ENCODE assay signal across 15 mouse cellular contexts in genomic region chr2:103599296-103599695, GRCm38 (mm10). TPM values are rescaled to one million over a fixed set of nuclear protein-coding genes. Genes with fewer than 3 reads are reported as not detected.
DNase-seq lines count a peak whose midpoint lies in the region; ATAC-seq and TF ChIP-seq lines count a peak whose summit lies in the region.
"Had no signal": no experiment of that assay in that cellular context is flagged by ENCODE, and none has a peak within 500 bp of the region (broad histone marks: within the 10 kb centered on the region; RNA-seq: fewer than 3 reads in every experiment).

No protein-coding gene starts in this region.

- H3K79me2 ChIP-seq in liver, adult 2 months (ENCODE audit: control insufficient read depth, insufficient read depth, low read length), result peaks cover 44% of the 10 kb centered on the region

- no peak for DNase-seq in embryonic facial prominence, embryonic 10.5 days (ENCODE audit: low spot score)
- no peak for DNase-seq in heart, postnatal 4 days
- peak; percentile 52 for DNase-seq in liver, adult 2 months (ENCODE audit: extremely low read depth, low read depth, low spot score)
- no peak for DNase-seq in liver, embryonic 11.5 days (ENCODE audit: low spot score)
- DNase-seq in limb, embryonic 10.5 days (ENCODE audit: low spot score), result no peak
- DNase-seq in urinary bladder, postnatal 10 days (ENCODE audit: low spot score), result no peak
- DNase-seq: cerebellum, adult 18-20 months; lung, postnatal 36 days; spleen, adult 18-20 months had no signal

- H3K27me3 ChIP-seq in embryonic facial prominence, embryonic 13.5 days, result no peaks in the 10 kb centered on the region
- no peaks in the 10 kb centered on the region for H3K27me3 ChIP-seq in embryonic facial prominence, embryonic 10.5 days (replicated peaks; ENCODE audit: low read depth, poor library complexity, severe bottlenecking)
- no peaks in the 10 kb centered on the region for H3K27me3 ChIP-seq in heart, embryonic 16.5 days (ENCODE audit: control insufficient read depth, insufficient read depth, low read length)
- no peaks in the 10 kb centered on the region for H3K27me3 ChIP-seq in liver, adult 2 months (ENCODE audit: control insufficient read depth, insufficient read depth, low read length)
- no peaks in the 10 kb centered on the region for H3K27me3 ChIP-seq in liver, embryonic 11.5 days (replicated peaks; ENCODE audit: control insufficient read depth, insufficient read depth, low read length)
- H3K27me3 ChIP-seq in limb, embryonic 10.5 days (ENCODE audit: low read depth, poor library complexity, severe bottlenecking), result no peaks in the 10 kb centered on the region
- H3K27me3 ChIP-seq: forebrain, embryonic 12.5 days; stomach, embryonic 15.5 days had no signal

- no peak overlapping the region for H3K9ac ChIP-seq in embryonic facial prominence, embryonic 13.5 days
- H3K9ac ChIP-seq in heart, embryonic 16.5 days (ENCODE audit: low read length), result no peak overlapping the region; the same call in 1 of the 2 replicates
- no peak overlapping the region for H3K9ac ChIP-seq in liver, adult 2 months (ENCODE audit: low read depth, low read length)
- no peak overlapping the region for H3K9ac ChIP-seq in liver, embryonic 11.5 days (ENCODE audit: low read depth, low read length)
- H3K9ac ChIP-seq: liver, embryonic 14.5 days; stomach, embryonic 15.5 days had no signal

- peak overlapping the region; percentile 87; the same call in 1 of the 2 replicates for H3K27ac ChIP-seq in embryonic facial prominence, embryonic 13.5 days
- H3K27ac ChIP-seq in embryonic facial prominence, embryonic 10.5 days (replicated peaks), result no peak overlapping the region
- peak overlapping the region; percentile 76 for H3K27ac ChIP-seq in heart, embryonic 16.5 days (ENCODE audit: low read length)
- peak overlapping the region; percentile 7; the same call in 1 of the 2 replicates for H3K27ac ChIP-seq in liver, adult 2 months (replicated peaks; ENCODE audit: insufficient read depth, low read depth, low read length)
- no peak overlapping the region for H3K27ac ChIP-seq in liver, embryonic 11.5 days (ENCODE audit: low read depth, low read length)
- H3K27ac ChIP-seq in limb, embryonic 10.5 days, result peak overlapping the region; percentile 33; the same call in 1 of the 2 replicates
- H3K27ac ChIP-seq: liver, embryonic 14.5 days; stomach, embryonic 15.5 days had no signal

- H3K36me3 ChIP-seq in embryonic facial prominence, embryonic 13.5 days, result no peaks in the 10 kb centered on the region
- H3K36me3 ChIP-seq in embryonic facial prominence, embryonic 10.5 days (replicated peaks), result no peaks in the 10 kb centered on the region
- H3K36me3 ChIP-seq in heart, embryonic 16.5 days (ENCODE audit: control insufficient read depth, insufficient read depth), result no peaks in the 10 kb centered on the region
- no peaks in the 10 kb centered on the region for H3K36me3 ChIP-seq in liver, adult 2 months (ENCODE audit: control insufficient read depth, insufficient read depth, low read length)
- no peaks in the 10 kb centered on the region for H3K36me3 ChIP-seq in liver, embryonic 11.5 days (ENCODE audit: control insufficient read depth, insufficient read depth, low read length)
- no peaks in the 10 kb centered on the region for H3K36me3 ChIP-seq in limb, embryonic 10.5 days
- H3K36me3 ChIP-seq: forebrain, embryonic 12.5 days; stomach, embryonic 15.5 days had no signal

- WGBS in embryonic facial prominence, embryonic 13.5 days, result 20% methylated on average over 1 of the region's 1 CpGs
- WGBS in embryonic facial prominence, embryonic 10.5 days, result 65% methylated on average over 1 of the region's 1 CpGs
- WGBS in heart, embryonic 16.5 days, result 80% methylated on average over 1 of the region's 1 CpGs
- WGBS in liver, adult 2 months, result 26% methylated on average over 1 of the region's 1 CpGs
- WGBS in liver, embryonic 11.5 days, result 83% methylated on average over 1 of the region's 1 CpGs
- WGBS in limb, embryonic 10.5 days, result 46% methylated on average over 1 of the region's 1 CpGs

- no peak for TF ChIP-seq CTCF in liver, adult 2 months (IDR thresholded peaks at IDR 0.05; ENCODE audit: low read depth, low read length)

- H3K4me1 ChIP-seq in embryonic facial prominence, embryonic 13.5 days, result peaks cover 88% of the 10 kb centered on the region
- H3K4me1 ChIP-seq in embryonic facial prominence, embryonic 10.5 days, result peaks cover 80% of the 10 kb centered on the region
- peaks cover 82% of the 10 kb centered on the region for H3K4me1 ChIP-seq in heart, embryonic 16.5 days (ENCODE audit: control insufficient read depth, insufficient read depth, low read length)
- peaks cover 51% of the 10 kb centered on the region for H3K4me1 ChIP-seq in liver, adult 2 months (ENCODE audit: control insufficient read depth, insufficient read depth, low read length)
- H3K4me1 ChIP-seq in liver, embryonic 11.5 days (replicated peaks; ENCODE audit: control insufficient read depth, insufficient read depth, low read length), result peaks cover 49% of the 10 kb centered on the region
- peaks cover 95% of the 10 kb centered on the region for H3K4me1 ChIP-seq in limb, embryonic 10.5 days

- no peak overlapping the region for H3K4me2 ChIP-seq in embryonic facial prominence, embryonic 13.5 days
- H3K4me2 ChIP-seq in heart, embryonic 16.5 days (ENCODE audit: low read depth, low read length), result 0 out of 2 replicates have a peak overlapping the region, but pooled peaks have one; percentile 16
- H3K4me2 ChIP-seq in liver, embryonic 11.5 days, result no peak overlapping the region
- H3K4me2 ChIP-seq: midbrain, embryonic 11.5 days; stomach, embryonic 15.5 days had no signal

- no peaks in the 10 kb centered on the region for H3K9me3 ChIP-seq in embryonic facial prominence, embryonic 13.5 days
- no peaks in the 10 kb centered on the region for H3K9me3 ChIP-seq in embryonic facial prominence, embryonic 10.5 days
- no peaks in the 10 kb centered on the region for H3K9me3 ChIP-seq in heart, embryonic 16.5 days (replicated peaks; ENCODE audit: control insufficient read depth, low read length)
- no peaks in the 10 kb centered on the region for H3K9me3 ChIP-seq in liver, embryonic 11.5 days (ENCODE audit: control insufficient read depth, low read length)
- H3K9me3 ChIP-seq in limb, embryonic 10.5 days (replicated peaks), result no peaks in the 10 kb centered on the region
- H3K9me3 ChIP-seq: forebrain, embryonic 12.5 days; stomach, embryonic 15.5 days had no signal

- TF ChIP-seq POLR2A in liver, adult 2 months (IDR thresholded peaks at IDR 0.05; ENCODE audit: extremely low read depth, insufficient read depth, low read length), result no peak

- no peak overlapping the region for H3K4me3 ChIP-seq in embryonic facial prominence, embryonic 13.5 days
- H3K4me3 ChIP-seq in embryonic facial prominence, embryonic 10.5 days, result no peak overlapping the region
- no peak overlapping the region for H3K4me3 ChIP-seq in heart, embryonic 16.5 days (ENCODE audit: low read length)
- H3K4me3 ChIP-seq in liver, adult 2 months (ENCODE audit: insufficient read depth, low read depth, low read length), result no peak overlapping the region
- no peak overlapping the region for H3K4me3 ChIP-seq in liver, embryonic 11.5 days (ENCODE audit: low read depth, low read length)
- H3K4me3 ChIP-seq in limb, embryonic 10.5 days, result no peak overlapping the region
- H3K4me3 ChIP-seq: forebrain, embryonic 12.5 days; stomach, embryonic 15.5 days had no signal

- ATAC-seq in embryonic facial prominence, embryonic 13.5 days (ENCODE audit: insufficient number of reproducible peaks, insufficient read depth, low FRiP score, low TSS enrichment, low read depth), result no peak
- ATAC-seq in heart, embryonic 16.5 days (replicated peaks; ENCODE audit: extremely low read depth, insufficient read depth, low FRiP score), result no peak
- ATAC-seq in liver, embryonic 11.5 days (replicated peaks; ENCODE audit: low FRiP score), result no peak

RNA-seq across cellular contexts. Expression of gene Abtb2, which starts 33.2 kb away (rescaled TPM):
- 17.4 and 19.7 TPM in 2 replicates for polyA plus RNA-seq in embryonic facial prominence, embryonic 13.5 days (2015; fragmentation: Nextera tagmentation; extraction: Ambion mirVana)
- polyA plus RNA-seq in embryonic facial prominence, embryonic 10.5 days (2016; fragmentation: Nextera tagmentation; extraction: Ambion mirVana), result 9.9 and 13.1 TPM in 2 replicates
- polyA plus RNA-seq in heart, embryonic 16.5 days (2015; fragmentation: Nextera tagmentation; extraction: Ambion mirVana), result 19.9 and 23.2 TPM in 2 replicates
- 10 to 100 TPM; 23.6 to 25.6 TPM for total RNA-seq in heart, postnatal 4 days (2021)
- total RNA-seq in liver, adult 2 months (2014; rRNA removed), result 6.5 and 8.6 TPM in 2 replicates
- polyA plus RNA-seq in liver, adult 2 months (2012; rRNA removed), result 15.1 and 17.3 TPM in 2 replicates
- polyA plus RNA-seq in liver, embryonic 11.5 days (2014; fragmentation: Nextera tagmentation; extraction: Ambion mirVana), result 4.6 and 5.4 TPM in 2 replicates
- polyA plus RNA-seq in limb, embryonic 10.5 days (2016; fragmentation: Nextera tagmentation; extraction: Ambion mirVana), result 14.2 and 17.6 TPM in 2 replicates

Comparison
In these comparisons a context has a peak if more than half of its experiments do, and no peak if none do; other contexts are left out.
1. H3K27ac ChIP-seq: peak in embryonic facial prominence, embryonic 13.5 days (single experiment), heart, embryonic 16.5 days (single experiment), liver, adult 2 months (single experiment) and limb, embryonic 10.5 days (single experiment); none in embryonic facial prominence, embryonic 10.5 days (single experiment) and liver, embryonic 11.5 days (single experiment).